Mouse (Mus musculus) G1E (cell line): ENCODE measurements around the gene Catsperz.

ENCODE experiments used
- CTCF ChIP-seq: IDR thresholded peaks from 2 replicates; pipeline ENCODE4 v1.5.1; 2012; ENCODE audit warnings: low read depth, low read length, inconsistent platforms, mixed read lengths
- GATA1 ChIP-seq: IDR thresholded peaks from 2 replicates; pipeline ENCODE4 v1.6.1; 2012; ENCODE audit warnings: borderline replicate concordance, low read length, inconsistent platforms, mixed read lengths
- POLR2AphosphoS5 ChIP-seq: IDR thresholded peaks from 2 replicates; pipeline ENCODE4 v1.6.1; 2012; ENCODE audit warnings: low read depth, low read length, inconsistent platforms; ENCODE audit not compliant: insufficient replicate concordance
- TAL1 ChIP-seq: conservative IDR thresholded peaks from 2 replicates; pipeline ENCODE4 v1.6.1; 2012; ENCODE audit warnings: low read depth, low read length, inconsistent platforms, mixed read lengths

GRCm38 (mm10) chr19:6972247-6972917 lies 47.2 kb upstream of the Catsperz start:
- TF ChIP-seq CTCF = no peak
- no peak for TF ChIP-seq TAL1
- no peak for TF ChIP-seq GATA1
- no peak for TF ChIP-seq POLR2AphosphoS5
